Mouse (Mus musculus): Measurements from ENCODE around the gene Ctnna3. TPM values are rescaled to one million over a fixed set of nuclear protein-coding genes. Genes with fewer than 3 reads are reported as not detected.
A peak's percentile ranks its signal among the peaks of the same experiment; 100 is the strongest.

The Ctnna3 gene
- polyA plus RNA-seq, 2 experiments, result 0.78 to 0.89 TPM

GRCm38 (mm10) chr10:63386991-63387390 is 42.9 kb upstream of the Ctnna3 start:
- Histone ChIP-seq H3K36me3 (ENCODE audit: control insufficient read depth, insufficient read depth, low read length) (no peaks in the 10 kb centered on the region), H3K9me3 (ENCODE audit: control insufficient read depth, low read length) (no peaks in the 10 kb centered on the region)

GRCm38 (mm10) chr10:63388948-63389347 is 41.0 kb upstream of the Ctnna3 start:
- no peak for TF ChIP-seq POLR2A (IDR thresholded peaks at IDR 0.05; ENCODE audit: borderline replicate concordance, extremely low read depth, insufficient read depth, insufficient read length)
- no peak for ATAC-seq (ENCODE audit: low FRiP score, low read depth)
- Histone ChIP-seq H3K27ac (replicated peaks; ENCODE audit: low read depth, low read length) (no peak overlapping the region), H3K4me2 (replicated peaks; ENCODE audit: low read depth, low read length, severe bottlenecking) (no peak overlapping the region), H3K9me3 (ENCODE audit: control insufficient read depth, low read length) (no peaks in the 10 kb centered on the region), H3K9ac (ENCODE audit: low read depth, low read length, severe bottlenecking) (no peak overlapping the region), H3K4me1 (ENCODE audit: control insufficient read depth, insufficient read depth, low read length) (no peaks in the 10 kb centered on the region), H3K27me3 (ENCODE audit: control insufficient read depth, insufficient read depth, low read length) (no peaks in the 10 kb centered on the region), H3K36me3 (ENCODE audit: control insufficient read depth, insufficient read depth, low read length) (no peaks in the 10 kb centered on the region), H3K4me3 (replicated peaks; ENCODE audit: low read length) (no peak overlapping the region)
- WGBS, result 77% methylated on average over 4 of the region's 4 CpGs
- DNase-seq (ENCODE audit: low spot score), result no peak

More at GRCm38 (mm10) chr10:63386991-63387390, 42.9 kb upstream of the Ctnna3 start:
- H3K27ac ChIP-seq (replicated peaks; ENCODE audit: low read depth, low read length), result no peak overlapping the region
- 2% methylated on average over 10 of the region's 10 CpGs for WGBS
- no peaks in the 10 kb centered on the region for H3K4me1 ChIP-seq (ENCODE audit: control insufficient read depth, insufficient read depth, low read length)
- no peak for TF ChIP-seq POLR2A (IDR thresholded peaks at IDR 0.05; ENCODE audit: borderline replicate concordance, extremely low read depth, insufficient read depth, insufficient read length)
- H3K4me2 ChIP-seq (replicated peaks; ENCODE audit: low read depth, low read length, severe bottlenecking), result peak overlapping the region; percentile 63
- DNase-seq (ENCODE audit: low spot score) (peak; percentile 30), ATAC-seq (ENCODE audit: low FRiP score, low read depth) (no peak)
- peak overlapping the region; percentile 61 for H3K4me3 ChIP-seq (replicated peaks; ENCODE audit: low read length)
- H3K27me3 ChIP-seq (ENCODE audit: control insufficient read depth, insufficient read depth, low read length), result no peaks in the 10 kb centered on the region
- H3K9ac ChIP-seq (ENCODE audit: low read depth, low read length, severe bottlenecking), result peak overlapping the region; percentile 62

DNA sequence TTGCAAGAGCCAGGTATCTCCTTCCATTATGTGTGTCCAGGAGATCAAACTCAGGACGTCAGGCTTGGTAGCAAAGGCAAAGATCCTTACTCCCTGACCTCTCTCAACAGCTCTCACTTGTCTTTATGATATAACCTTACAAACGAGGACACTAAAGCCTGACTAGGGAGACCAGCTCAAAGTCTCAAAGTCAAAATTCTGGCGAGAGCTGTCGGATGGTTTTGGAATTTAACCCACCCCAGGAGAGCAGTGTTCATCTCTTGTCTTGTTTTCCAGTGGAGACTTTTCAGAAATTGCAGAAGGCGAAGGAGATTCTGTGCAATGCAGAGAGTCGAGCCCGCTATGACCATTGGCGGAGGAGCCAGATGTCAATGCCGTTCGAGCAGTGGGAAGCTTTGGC is 32.9 kb upstream of the Ctnna3 start:
- Histone ChIP-seq H3K9me3 (ENCODE audit: control insufficient read depth, low read length) (no peaks in the 10 kb centered on the region), H3K4me2 (replicated peaks; ENCODE audit: low read depth, low read length, severe bottlenecking) (no peak overlapping the region), H3K36me3 (ENCODE audit: control insufficient read depth, insufficient read depth, low read length) (no peaks in the 10 kb centered on the region), H3K27ac (replicated peaks; ENCODE audit: low read depth, low read length) (no peak overlapping the region), H3K4me3 (replicated peaks; ENCODE audit: low read length) (no peak overlapping the region), H3K4me1 (ENCODE audit: control insufficient read depth, insufficient read depth, low read length) (no peaks in the 10 kb centered on the region), H3K9ac (ENCODE audit: low read depth, low read length, severe bottlenecking) (no peak overlapping the region), H3K27me3 (ENCODE audit: control insufficient read depth, insufficient read depth, low read length) (no peaks in the 10 kb centered on the region)
- no peak for ATAC-seq (ENCODE audit: low FRiP score, low read depth)
- DNase-seq (ENCODE audit: low spot score), result no peak
- TF ChIP-seq POLR2A (IDR thresholded peaks at IDR 0.05; ENCODE audit: borderline replicate concordance, extremely low read depth, insufficient read depth, insufficient read length), result no peak
- 92% methylated on average over 10 of the region's 10 CpGs for WGBS

DNA sequence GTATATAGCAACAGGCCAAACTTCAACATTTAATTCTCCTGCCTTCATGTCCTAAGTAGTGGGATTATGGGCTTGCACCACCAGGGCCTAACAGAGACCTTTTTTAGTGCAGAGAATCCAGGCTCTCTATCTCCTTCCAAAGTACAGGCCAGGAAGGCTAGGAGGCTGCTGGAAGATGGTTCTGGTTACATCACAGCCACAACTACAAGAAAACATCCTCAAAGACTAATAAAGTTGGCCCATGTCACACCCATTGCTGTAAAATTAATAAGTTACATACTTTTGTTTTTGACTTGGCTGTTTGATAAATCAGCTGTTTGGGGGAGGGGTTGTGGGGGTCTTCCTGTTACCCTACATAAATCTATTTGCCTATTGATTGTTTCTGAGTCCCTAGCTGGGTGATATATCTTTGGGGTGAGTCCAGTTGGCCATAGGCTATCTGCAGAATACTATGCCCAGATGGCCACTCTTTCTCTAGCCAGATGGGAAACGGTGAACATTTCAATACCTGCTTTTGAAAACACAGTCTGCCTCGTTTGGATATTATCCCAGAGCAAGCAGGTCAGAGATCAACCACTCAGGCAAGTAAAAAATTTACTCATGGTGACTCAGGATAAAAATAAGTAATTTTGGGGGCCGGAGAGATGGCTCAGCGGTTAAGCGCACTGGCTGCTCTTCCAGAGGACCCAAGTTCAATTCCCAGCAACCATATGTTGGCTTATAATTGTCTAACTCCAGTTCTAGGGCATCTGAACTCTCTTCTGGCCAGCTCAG is 27.0 kb upstream of the Ctnna3 start:
- Histone ChIP-seq H3K36me3 (ENCODE audit: control insufficient read depth, insufficient read depth, low read length) (no peaks in the 10 kb centered on the region), H3K4me3 (replicated peaks; ENCODE audit: low read length) (no peak overlapping the region), H3K4me1 (ENCODE audit: control insufficient read depth, insufficient read depth, low read length) (no peaks in the 10 kb centered on the region), H3K4me2 (replicated peaks; ENCODE audit: low read depth, low read length, severe bottlenecking) (no peak overlapping the region), H3K9ac (ENCODE audit: low read depth, low read length, severe bottlenecking) (no peak overlapping the region), H3K27ac (replicated peaks; ENCODE audit: low read depth, low read length) (no peak overlapping the region), H3K27me3 (ENCODE audit: control insufficient read depth, insufficient read depth, low read length) (no peaks in the 10 kb centered on the region), H3K9me3 (ENCODE audit: control insufficient read depth, low read length) (no peaks in the 10 kb centered on the region)
- WGBS, result 93% methylated on average over 5 of the region's 5 CpGs
- ATAC-seq (ENCODE audit: low FRiP score, low read depth) (no peak), DNase-seq (ENCODE audit: low spot score) (no peak)
- TF ChIP-seq POLR2A (IDR thresholded peaks at IDR 0.05; ENCODE audit: borderline replicate concordance, extremely low read depth, insufficient read depth, insufficient read length), result no peak

DNA sequence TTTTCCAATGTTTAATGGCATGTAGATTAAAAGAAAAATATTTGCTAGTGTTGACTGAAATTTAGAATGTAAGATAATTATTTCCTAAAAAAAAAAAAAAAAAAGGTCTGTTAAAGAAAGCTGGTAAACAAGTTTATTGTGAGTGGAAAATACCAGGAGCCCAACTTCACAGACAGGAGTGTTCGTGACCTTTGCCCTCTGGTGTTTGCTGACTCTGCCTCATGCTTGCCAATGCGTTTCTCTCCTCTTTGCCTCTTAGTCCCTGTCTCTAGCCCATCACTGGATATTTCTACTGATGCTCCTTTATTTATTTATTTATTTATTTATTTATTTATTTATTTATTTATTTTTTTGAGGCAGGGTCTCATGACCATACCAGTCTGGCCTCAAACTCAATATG is 26.3 kb upstream of the Ctnna3 start:
- Histone ChIP-seq H3K4me1 (ENCODE audit: control insufficient read depth, insufficient read depth, low read length) (no peaks in the 10 kb centered on the region), H3K27ac (replicated peaks; ENCODE audit: low read depth, low read length) (no peak overlapping the region), H3K4me2 (replicated peaks; ENCODE audit: low read depth, low read length, severe bottlenecking) (no peak overlapping the region), H3K36me3 (ENCODE audit: control insufficient read depth, insufficient read depth, low read length) (no peaks in the 10 kb centered on the region), H3K9me3 (ENCODE audit: control insufficient read depth, low read length) (no peaks in the 10 kb centered on the region), H3K9ac (ENCODE audit: low read depth, low read length, severe bottlenecking) (no peak overlapping the region), H3K4me3 (replicated peaks; ENCODE audit: low read length) (no peak overlapping the region), H3K27me3 (ENCODE audit: control insufficient read depth, insufficient read depth, low read length) (no peaks in the 10 kb centered on the region)
- no peak for ATAC-seq (ENCODE audit: low FRiP score, low read depth)
- TF ChIP-seq POLR2A (IDR thresholded peaks at IDR 0.05; ENCODE audit: borderline replicate concordance, extremely low read depth, insufficient read depth, insufficient read length), result no peak
- WGBS, result 74% methylated on average over 2 of the region's 2 CpGs
- no peak for DNase-seq (ENCODE audit: low spot score)
